Mouse (Mus musculus): ENCODE measurements around the gene BC030500. TPM values are rescaled to one million over a fixed set of nuclear protein-coding genes. Genes with fewer than 3 reads are reported as not detected.
A peak's percentile ranks its signal among the peaks of the same experiment; 100 is the strongest.

The BC030500 gene
- polyA plus RNA-seq, 1 experiment from 2014 or later, result 8.9 TPM

DNA sequence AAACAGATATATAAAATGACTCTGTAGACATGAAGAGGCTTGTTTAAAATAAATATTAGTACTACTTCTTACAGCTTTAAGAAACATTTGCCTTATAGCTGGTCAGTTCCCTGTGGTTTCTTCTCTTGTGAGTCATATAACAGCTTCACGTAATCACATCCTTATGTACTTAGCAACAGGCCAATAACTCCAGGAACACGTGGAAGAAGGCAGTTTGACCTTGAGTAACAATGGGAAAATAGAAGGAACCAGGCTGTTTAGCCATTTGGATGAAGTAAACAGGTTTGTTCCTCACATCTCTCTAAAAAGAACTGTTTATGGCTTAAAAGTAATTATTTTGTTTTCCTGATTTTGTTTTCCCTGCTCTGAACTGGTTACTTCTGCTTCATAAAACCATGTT, 3.6 kb downstream of the BC030500 start:
- DNase-seq, result no peak
- 0 out of 2 replicates have a peak, but pooled peaks cover 7% of the 10 kb centered on the region for H3K4me1 ChIP-seq (ENCODE audit: control insufficient read depth, insufficient read depth, low read length)

DNA sequence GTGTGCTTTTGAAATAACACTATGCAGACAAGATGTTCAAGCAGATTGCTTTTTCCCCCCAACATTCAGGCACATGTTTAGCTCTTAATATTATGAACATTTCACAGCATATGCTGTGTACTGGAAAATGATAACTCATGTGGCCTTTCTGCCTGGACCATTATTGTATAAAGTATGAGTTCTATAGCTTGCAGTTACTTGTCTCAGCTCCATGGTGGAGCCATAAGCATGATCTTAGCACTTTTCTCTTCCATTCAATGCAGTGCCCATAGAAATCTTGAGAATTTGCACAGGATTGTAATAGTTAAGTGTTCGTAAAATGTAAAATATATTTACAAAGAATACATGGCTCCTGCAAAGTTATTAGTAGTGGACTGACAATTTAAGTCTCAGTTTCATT, 19.5 kb downstream of the BC030500 start:
- Histone ChIP-seq H3K36me3 (ENCODE audit: control insufficient read depth, insufficient read depth, low read length) (no peaks in the 10 kb centered on the region), H3K27me3 (ENCODE audit: control insufficient read depth, insufficient read depth, low read length) (no peaks in the 10 kb centered on the region), H3K9ac (replicated peaks; ENCODE audit: low read length) (no peak overlapping the region), H3K27ac (replicated peaks; ENCODE audit: low read depth, low read length) (no peak overlapping the region), H3K9me3 (ENCODE audit: control insufficient read depth, low read length) (no peaks in the 10 kb centered on the region), H3K4me2 (ENCODE audit: low read length) (no peak overlapping the region), H3K4me3 (replicated peaks; ENCODE audit: low read depth, low read length) (no peak overlapping the region), H3K4me1 (ENCODE audit: control insufficient read depth, insufficient read depth, low read length) (no peaks in the 10 kb centered on the region)
- DNase-seq (peak; percentile 59), ATAC-seq (ENCODE audit: low FRiP score, low TSS enrichment) (no peak; the same call in 1 of the 2 replicates)
- 60% methylated on average over 1 of the region's 1 CpGs for WGBS

More for the DNA sequence above, 3.6 kb downstream of the BC030500 start:
- Histone ChIP-seq H3K36me3 (ENCODE audit: control insufficient read depth, insufficient read depth, low read length) (no peaks in the 10 kb centered on the region), H3K27ac (replicated peaks; ENCODE audit: low read depth, low read length) (no peak overlapping the region), H3K27me3 (ENCODE audit: control insufficient read depth, insufficient read depth, low read length) (no peaks in the 10 kb centered on the region), H3K9ac (replicated peaks; ENCODE audit: low read length) (no peak overlapping the region), H3K9me3 (ENCODE audit: control insufficient read depth, low read length) (no peaks in the 10 kb centered on the region), H3K4me2 (ENCODE audit: low read length) (no peak overlapping the region), H3K4me3 (replicated peaks; ENCODE audit: low read depth, low read length) (no peak overlapping the region)
- no peak for ATAC-seq (ENCODE audit: low FRiP score, low TSS enrichment)
- 73% methylated on average over 2 of the region's 2 CpGs for WGBS

DNA sequence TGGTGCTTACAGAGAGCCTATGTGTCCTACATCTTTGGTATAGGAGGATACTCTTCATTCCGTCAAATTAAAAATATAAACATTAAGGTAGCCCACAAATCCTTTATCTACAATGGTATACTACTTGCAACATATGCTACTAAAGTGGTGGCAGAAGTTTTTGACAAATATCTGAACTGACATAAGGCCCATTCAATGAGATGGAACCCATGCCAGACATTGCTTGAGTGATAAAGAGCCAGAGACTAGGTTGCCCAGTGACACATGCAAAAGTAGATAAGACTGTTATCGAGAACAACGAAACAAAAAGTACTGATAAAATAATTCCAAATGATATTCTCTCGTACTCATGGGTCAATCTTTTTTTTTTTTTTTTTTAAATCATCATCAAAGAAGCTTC, 32.2 kb downstream of the BC030500 start:
- no peaks in the 10 kb centered on the region for H3K27me3 ChIP-seq (ENCODE audit: control insufficient read depth, insufficient read depth, low read length)
- H3K4me2 ChIP-seq (ENCODE audit: low read length), result no peak overlapping the region
- no peak overlapping the region for H3K4me3 ChIP-seq (replicated peaks; ENCODE audit: low read depth, low read length)
- no peak for ATAC-seq (ENCODE audit: low FRiP score, low TSS enrichment)
- H3K9ac ChIP-seq (replicated peaks; ENCODE audit: low read length), result no peak overlapping the region
- DNase-seq, result no peak
- WGBS, result 93% methylated on average over 4 of the region's 4 CpGs
- no peaks in the 10 kb centered on the region for H3K9me3 ChIP-seq (ENCODE audit: control insufficient read depth, low read length)
- H3K27ac ChIP-seq (replicated peaks; ENCODE audit: low read depth, low read length), result no peak overlapping the region
- H3K36me3 ChIP-seq (ENCODE audit: control insufficient read depth, insufficient read depth, low read length), result no peaks in the 10 kb centered on the region
- no peaks in the 10 kb centered on the region for H3K4me1 ChIP-seq (ENCODE audit: control insufficient read depth, insufficient read depth, low read length)

DNA sequence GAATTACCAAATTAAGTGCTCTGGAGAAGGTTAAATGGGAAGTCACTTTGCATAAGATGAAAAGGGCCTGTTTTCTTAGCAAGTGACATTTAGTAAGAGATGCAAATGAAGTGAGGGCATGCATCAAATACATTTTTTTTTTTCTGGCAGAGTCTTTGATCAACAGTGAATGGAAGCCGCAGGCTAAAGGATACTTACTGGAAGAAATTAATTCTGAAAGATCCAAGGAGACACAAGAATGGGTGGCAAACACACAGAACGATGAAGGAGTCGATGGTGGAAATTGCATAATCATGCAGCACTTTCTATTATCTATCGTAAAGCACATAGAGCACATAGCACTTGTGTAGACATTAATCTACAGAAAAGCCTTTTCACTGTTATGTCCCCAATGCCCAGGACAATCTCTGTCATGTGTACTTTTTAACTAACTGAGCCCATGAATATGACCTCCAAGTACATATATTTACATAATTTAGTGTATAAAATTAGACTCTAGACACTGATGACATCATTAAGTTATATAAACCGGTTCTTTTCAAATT, 45.7 kb downstream of the BC030500 start:
- Histone ChIP-seq H3K9ac (replicated peaks; ENCODE audit: low read length) (no peak overlapping the region), H3K36me3 (ENCODE audit: control insufficient read depth, insufficient read depth, low read length) (no peaks in the 10 kb centered on the region), H3K27ac (replicated peaks; ENCODE audit: low read depth, low read length) (no peak overlapping the region), H3K4me1 (ENCODE audit: control insufficient read depth, insufficient read depth, low read length) (no peaks in the 10 kb centered on the region), H3K4me2 (ENCODE audit: low read length) (no peak overlapping the region), H3K4me3 (replicated peaks; ENCODE audit: low read depth, low read length) (no peak overlapping the region), H3K9me3 (ENCODE audit: control insufficient read depth, low read length) (no peaks in the 10 kb centered on the region), H3K27me3 (ENCODE audit: control insufficient read depth, insufficient read depth, low read length) (no peaks in the 10 kb centered on the region)
- WGBS, result 27% methylated on average over 5 of the region's 5 CpGs
- ATAC-seq (ENCODE audit: low FRiP score, low TSS enrichment), result peak; percentile 42; the same call in 1 of the 2 replicates
- DNase-seq, result peak; percentile 69

Other genes with a start within 250 kb of the BC030500 start
- gene Galntl6, start 885 bp downstream of the BC030500 start, polyA plus RNA-seq (2014; fragmentation: Nextera tagmentation; extraction: Ambion mirVana), result 9.1 and 11.0 TPM in 2 replicates

Data from midbrain, embryonic 14.5 days (tissue).